Mouse (Mus musculus) neural tube, embryonic 15.5 days (tissue): Measurements from ENCODE around the gene Gm5678. TPM values are rescaled to one million over a fixed set of nuclear protein-coding genes. Genes with fewer than 3 reads are reported as not detected.

Experiments
- ATAC-seq: fragments of 200-750 bp; cut with Nextera tagmentation; 2 replicates; pipeline ENCODE4 v1.8.0; 2017; ENCODE audit warnings: mild to moderate bottlenecking, moderate TSS enrichment, moderate library complexity; ENCODE audit not compliant: low FRiP score
- H3K27ac ChIP-seq: fragments of 300-500 bp; sonication (generic); replicated peaks from 2 replicates; pipeline ENCODE4 v1.5.1; 2015; ENCODE audit warnings: mild to moderate bottlenecking, inconsistent platforms
- H3K27me3 ChIP-seq: fragments of 300-500 bp; sonication (generic); replicated peaks from 2 replicates; pipeline ENCODE4 v1.6.1; 2015; ENCODE audit warnings: inconsistent platforms
- H3K36me3 ChIP-seq: fragments of 300-500 bp; sonication (generic); 2 replicates; pipeline ENCODE4 v1.6.1; 2015; ENCODE audit warnings: inconsistent platforms
- H3K4me1 ChIP-seq: fragments of 300-500 bp; sonication (generic); 2 replicates; pipeline ENCODE4 v1.6.1; 2015; ENCODE audit warnings: inconsistent platforms
- H3K4me2 ChIP-seq: fragments of 300-500 bp; sonication (generic); 2 replicates; pipeline ENCODE4 v1.6.1; 2015; ENCODE audit warnings: inconsistent platforms, mild to moderate bottlenecking, moderate library complexity
- H3K4me3 ChIP-seq: fragments of 300-500 bp; sonication (generic); replicated peaks from 2 replicates; pipeline ENCODE4 v1.5.1; 2015; ENCODE audit warnings: mild to moderate bottlenecking, inconsistent platforms
- H3K9ac ChIP-seq: fragments of 300-500 bp; sonication (generic); replicated peaks from 2 replicates; pipeline ENCODE4 v1.6.1; 2015; ENCODE audit warnings: mild to moderate bottlenecking, inconsistent platforms
- H3K9me3 ChIP-seq: fragments of 300-500 bp; sonication (generic); replicated peaks from 2 replicates; pipeline ENCODE4 v1.6.1; 2016; ENCODE audit warnings: inconsistent platforms
- WGBS: fragments of 180-500 bp; shearing (Covaris S2); methylation state at CpG from one replicate; pipeline ENCODE4 v1.1.7; 2015; ENCODE audit warnings: mixed read lengths; 5-methylcytosine and 5-hydroxymethylcytosine counted together
- polyA plus RNA-seq: library from polyadenylated mRNA; unstranded; fragments of >200 nt; fragmentation: Nextera tagmentation; extraction: Ambion mirVana; gene quantifications from 2 replicates; pipeline ENCODE4 v1.2.1, GENCODE M21; 2015

Gene Gm5678
- polyA plus RNA-seq, 1 experiment from 2014 or later = not detected

DNA sequence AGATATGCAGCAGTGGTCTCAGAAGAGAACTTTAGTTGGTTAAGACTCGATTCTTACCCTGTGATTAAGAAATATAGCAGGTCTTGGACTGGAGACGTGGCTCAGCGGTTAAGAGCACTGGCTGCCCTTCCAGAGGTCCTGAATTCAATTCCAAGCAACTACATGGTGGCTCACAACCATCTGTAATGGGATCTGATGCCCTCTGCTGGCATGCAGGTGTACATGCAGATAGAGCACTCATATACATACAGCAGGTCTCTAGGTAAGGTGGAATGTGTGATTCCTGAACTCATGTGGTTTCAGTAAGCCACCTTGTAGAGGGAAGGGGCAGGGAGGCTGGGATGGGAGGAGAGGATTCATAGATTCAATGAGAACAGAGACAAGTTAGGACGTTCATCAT, 50.3 kb downstream of the Gm5678 start:
- WGBS = 86% methylated on average over 4 of the region's 4 CpGs
- Histone ChIP-seq H3K9ac (no peak overlapping the region), H3K27ac (no peak overlapping the region), H3K36me3 (no peaks in the 10 kb centered on the region), H3K4me3 (no peak overlapping the region), H3K4me2 (no peak overlapping the region), H3K4me1 (peaks cover 10% of the 10 kb centered on the region), H3K9me3 (no peaks in the 10 kb centered on the region), H3K27me3 (peaks cover 39% of the 10 kb centered on the region)
- no peak for ATAC-seq

DNA sequence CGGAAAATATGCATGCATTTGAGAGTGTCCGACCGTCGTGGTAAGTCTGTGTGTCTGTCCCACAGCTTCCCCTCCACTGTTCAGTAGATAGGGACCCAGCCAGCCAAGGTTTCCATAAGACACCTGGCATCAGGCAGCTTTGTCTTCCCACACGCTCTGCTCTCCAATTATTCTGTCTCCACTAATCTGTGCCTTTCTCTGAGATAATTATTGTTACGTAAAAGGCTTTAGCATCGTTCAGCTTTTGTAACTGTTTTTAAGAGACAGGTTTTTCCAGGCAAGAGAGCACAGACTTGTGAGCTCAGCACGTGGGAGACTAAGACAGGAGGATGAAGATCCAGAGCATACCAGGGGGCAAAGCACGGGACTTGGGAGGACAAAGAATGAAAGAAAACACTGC, 51.3 kb downstream of the Gm5678 start:
- no peaks in the 10 kb centered on the region for H3K9me3 ChIP-seq
- H3K27ac ChIP-seq = no peak overlapping the region
- H3K4me2 ChIP-seq = no peak overlapping the region
- no peak overlapping the region for H3K9ac ChIP-seq
- H3K27me3 ChIP-seq = peaks cover 49% of the 10 kb centered on the region
- no peak for ATAC-seq
- H3K4me3 ChIP-seq = no peak overlapping the region
- WGBS = 62% methylated on average over 9 of the region's 9 CpGs
- H3K4me1 ChIP-seq = peaks cover 20% of the 10 kb centered on the region
- H3K36me3 ChIP-seq = no peaks in the 10 kb centered on the region

Other genes starting within 250 kb of the Gm5678 start
- 18.0 and 18.9 TPM in 2 replicates for gene Setd4, start 24.0 kb upstream of the Gm5678 start, polyA plus RNA-seq
- gene Cbr1, start 22.2 kb upstream of the Gm5678 start, polyA plus RNA-seq = 133 and 155 TPM in 2 replicates
- 1.7 and 2.0 TPM in 2 replicates for gene Cbr3, start 55.1 kb downstream of the Gm5678 start, polyA plus RNA-seq
- 33.4 and 38.3 TPM in 2 replicates for gene Dop1b, start 83.8 kb downstream of the Gm5678 start, polyA plus RNA-seq
- 31.9 and 32.1 TPM in 2 replicates for gene Morc3, start 204.0 kb downstream of the Gm5678 start, polyA plus RNA-seq